Mouse (Mus musculus) splenic B cell, adult 2 months (primary cell): ENCODE measurements around the gene Slc16a8.

Experiments used
- DNase-seq: peaks from one replicate; pipeline ENCODE4 v3.0.0-alpha.2; 2011; ENCODE audit warnings: low read depth, low spot score
- H3K27me3 ChIP-seq: 2 replicates; pipeline ENCODE4 v1.6.1; 2012; ENCODE audit warnings: mild to moderate bottlenecking, low read length, moderate library complexity, mixed read lengths; ENCODE audit not compliant: control insufficient read depth, poor library complexity, insufficient read depth, severe bottlenecking
- H3K36me3 ChIP-seq: 2 replicates; pipeline ENCODE4 v1.6.1; 2012; ENCODE audit warnings: mild to moderate bottlenecking, low read length, moderate library complexity, mixed read lengths; ENCODE audit not compliant: control insufficient read depth, poor library complexity, insufficient read depth, severe bottlenecking

Slc16a8 gene

GRCm38 (mm10) chr15:79254661-79255060 is at the start of gene Slc16a8:
TSS of gene Slc16a8 (minus strand) at chr15:79254761.
- H3K27me3 ChIP-seq = no peaks in the 10 kb centered on the region
- no peaks in the 10 kb centered on the region for H3K36me3 ChIP-seq
- no peak for DNase-seq

DNA sequence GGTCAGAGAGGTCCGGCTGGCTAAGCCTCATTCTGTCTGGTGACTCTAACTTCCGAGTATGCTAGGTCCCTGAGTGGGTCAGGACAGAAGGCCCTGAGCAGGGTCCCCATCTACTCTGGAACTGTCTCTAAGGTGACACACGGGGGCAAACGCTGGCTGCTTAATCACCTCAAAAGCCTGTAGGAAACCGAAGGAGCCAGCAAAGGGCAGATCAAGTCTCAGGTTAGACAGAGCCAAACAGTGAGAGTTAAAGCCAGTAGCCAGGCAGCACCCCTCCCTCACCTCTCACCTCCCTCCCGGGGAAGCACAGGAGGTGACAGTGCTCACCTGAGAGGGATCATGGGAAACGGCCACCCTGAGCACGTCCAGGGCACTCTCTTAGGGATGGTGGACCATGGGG is 49.2 kb upstream of the Slc16a8 start:
- no peak for DNase-seq
- Histone ChIP-seq H3K27me3 (no peaks in the 10 kb centered on the region), H3K36me3 (no peaks in the 10 kb centered on the region; the same call in 1 of the 2 replicates)

DNA sequence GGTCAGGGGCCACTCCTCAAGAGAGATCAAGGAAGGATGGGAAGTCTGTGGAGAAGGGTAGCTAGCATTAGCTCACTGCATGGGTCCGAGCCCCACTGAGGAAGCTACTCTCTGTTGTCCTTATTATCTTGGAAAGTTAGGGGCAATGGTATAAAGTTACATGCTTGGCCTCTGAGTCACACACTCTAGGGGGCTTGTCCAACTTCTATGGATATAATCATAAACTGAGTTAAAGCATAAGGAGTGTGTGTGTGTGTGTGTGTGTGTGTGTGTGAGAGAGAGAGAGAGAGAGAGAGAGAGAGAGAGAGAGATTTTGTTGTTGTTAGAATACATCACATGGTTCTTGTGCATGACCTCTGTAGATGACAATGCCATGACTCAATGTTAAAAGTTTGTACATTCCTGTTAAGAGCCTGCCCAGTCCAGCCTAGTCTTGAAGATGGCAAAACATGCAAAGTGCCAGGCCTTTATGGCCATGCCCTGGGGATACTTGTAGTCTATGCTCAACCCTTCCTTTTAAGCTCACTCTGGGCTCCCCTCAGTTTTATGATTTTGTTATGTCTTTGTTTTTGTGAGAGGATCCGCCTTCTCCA is 45.1 kb upstream of the Slc16a8 start:
- DNase-seq = no peak
- Histone ChIP-seq H3K27me3 (no peaks in the 10 kb centered on the region), H3K36me3 (no peaks in the 10 kb centered on the region)

DNA sequence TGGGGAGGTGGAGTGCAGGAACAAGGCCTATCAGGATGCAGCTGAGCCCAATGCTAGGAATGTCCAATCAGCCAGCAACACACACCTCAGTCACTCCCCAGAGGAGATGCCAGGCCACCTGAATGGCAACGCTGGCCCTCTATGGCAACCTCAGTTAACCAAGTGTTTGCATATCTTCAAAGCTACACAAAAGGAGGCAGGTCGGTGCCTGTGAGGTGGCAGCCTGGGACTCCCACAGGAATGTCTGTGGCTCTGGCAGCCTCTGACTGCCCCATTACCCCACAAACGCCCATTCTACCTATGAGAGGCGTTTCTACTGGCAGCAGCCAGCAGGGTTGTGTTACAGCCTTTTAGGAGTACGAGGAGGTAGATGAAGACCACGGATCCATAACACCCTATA is 44.0 kb upstream of the Slc16a8 start:
- H3K27me3 ChIP-seq = no peaks in the 10 kb centered on the region
- no peak for DNase-seq
- H3K36me3 ChIP-seq = no peaks in the 10 kb centered on the region

- Histone ChIP-seq H3K36me3 (no peaks in the 10 kb centered on the region), H3K27me3 (no peaks in the 10 kb centered on the region)
- no peak for DNase-seq
These were observed 38.2 kb upstream of the Slc16a8 start for GRCm38 (mm10) chr15:79292779-79293178.

GRCm38 (mm10) chr15:79290340-79290739 is 35.8 kb upstream of the Slc16a8 start:
- no peaks in the 10 kb centered on the region for H3K36me3 ChIP-seq
- DNase-seq = no peak

GRCm38 (mm10) chr15:79289441-79289840 is 34.9 kb upstream of the Slc16a8 start:
- no peaks in the 10 kb centered on the region for H3K36me3 ChIP-seq
- DNase-seq = no peak
- no peaks in the 10 kb centered on the region for H3K27me3 ChIP-seq

More at GRCm38 (mm10) chr15:79290340-79290739, 35.8 kb upstream of the Slc16a8 start:
- no peaks in the 10 kb centered on the region for H3K27me3 ChIP-seq

GRCm38 (mm10) chr15:79288387-79288786 is 33.8 kb upstream of the Slc16a8 start:
- no peak for DNase-seq
- no peaks in the 10 kb centered on the region for H3K27me3 ChIP-seq
- H3K36me3 ChIP-seq = no peaks in the 10 kb centered on the region

DNA sequence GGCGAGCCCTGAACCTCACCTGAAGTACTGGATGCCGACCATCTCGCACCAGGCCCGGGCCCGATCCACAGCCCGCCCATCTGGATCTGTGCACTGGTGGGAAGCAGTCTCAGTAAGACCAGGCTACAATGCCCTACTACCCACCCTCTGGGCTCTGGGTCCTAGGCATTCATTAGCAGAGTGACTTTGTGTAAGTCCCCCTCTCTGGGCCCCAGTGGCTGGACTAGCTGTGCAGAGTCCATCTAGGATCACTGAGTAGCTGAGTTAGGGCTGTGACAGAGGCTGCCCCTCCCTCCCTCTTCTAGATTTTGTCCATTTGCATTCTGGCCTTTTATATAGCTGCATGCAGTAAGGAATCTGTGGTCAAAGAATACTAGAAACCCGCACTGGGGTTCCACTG is 32.5 kb upstream of the Slc16a8 start:
- no peaks in the 10 kb centered on the region for H3K36me3 ChIP-seq
- no peak for DNase-seq
- no peaks in the 10 kb centered on the region for H3K27me3 ChIP-seq

DNA sequence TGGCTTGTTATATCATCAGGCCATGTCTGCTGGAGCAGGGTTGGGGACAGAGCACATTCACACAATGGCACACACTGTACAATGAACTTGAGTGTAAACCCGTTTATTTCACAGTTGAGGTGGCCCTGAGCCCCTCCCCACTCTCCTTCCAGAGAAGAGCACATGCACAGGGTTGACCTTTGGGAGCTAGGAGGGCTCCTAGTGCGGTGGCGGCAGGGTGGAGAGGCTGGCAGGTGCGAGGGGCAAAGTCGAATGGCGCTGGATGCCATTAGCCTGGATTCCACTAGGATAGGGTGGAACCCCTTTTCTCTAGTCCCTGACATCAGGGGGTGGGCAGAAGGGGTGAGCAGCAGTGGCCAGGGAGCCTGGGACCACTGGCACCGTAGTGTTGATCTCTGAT is 31.6 kb upstream of the Slc16a8 start:
- Histone ChIP-seq H3K27me3 (no peaks in the 10 kb centered on the region), H3K36me3 (no peaks in the 10 kb centered on the region)
- no peak for DNase-seq

- no peaks in the 10 kb centered on the region for H3K36me3 ChIP-seq
- no peaks in the 10 kb centered on the region for H3K27me3 ChIP-seq
- no peak for DNase-seq
These were observed 30.8 kb upstream of the Slc16a8 start, which contains the start of gene Baiap2l2 for GRCm38 (mm10) chr15:79285399-79285798. TSS of gene Baiap2l2 (minus strand) at chr15:79285537.

DNA sequence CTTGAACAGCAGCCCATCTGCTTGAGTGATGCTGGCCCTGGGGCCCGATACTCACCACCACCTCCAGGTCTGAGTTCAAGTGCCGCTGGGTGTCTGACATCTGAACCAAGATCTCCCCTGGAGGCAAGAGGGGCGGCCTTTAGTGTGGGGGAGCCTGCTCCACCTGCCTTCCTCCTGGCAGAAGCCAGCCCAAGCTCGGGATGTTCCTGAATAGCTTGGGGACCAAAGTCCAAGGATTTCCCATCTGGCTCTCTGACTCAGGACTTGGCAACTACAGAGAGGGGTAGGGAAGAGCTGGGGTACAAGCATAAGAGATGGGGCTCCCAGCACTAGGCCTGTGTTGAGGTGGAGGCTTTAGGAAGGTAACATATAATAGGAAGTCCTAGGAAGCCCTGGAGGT is 28.8 kb upstream of the Slc16a8 start:
- no peaks in the 10 kb centered on the region for H3K36me3 ChIP-seq
- H3K27me3 ChIP-seq = no peaks in the 10 kb centered on the region
- no peak for DNase-seq

- no peaks in the 10 kb centered on the region for H3K27me3 ChIP-seq
- no peak for DNase-seq
- no peaks in the 10 kb centered on the region for H3K36me3 ChIP-seq
These were observed 27.9 kb upstream of the Slc16a8 start for GRCm38 (mm10) chr15:79282434-79282833.

GRCm38 (mm10) chr15:79281389-79281788 is 26.8 kb upstream of the Slc16a8 start:
- DNase-seq = peak; percentile 31

DNA sequence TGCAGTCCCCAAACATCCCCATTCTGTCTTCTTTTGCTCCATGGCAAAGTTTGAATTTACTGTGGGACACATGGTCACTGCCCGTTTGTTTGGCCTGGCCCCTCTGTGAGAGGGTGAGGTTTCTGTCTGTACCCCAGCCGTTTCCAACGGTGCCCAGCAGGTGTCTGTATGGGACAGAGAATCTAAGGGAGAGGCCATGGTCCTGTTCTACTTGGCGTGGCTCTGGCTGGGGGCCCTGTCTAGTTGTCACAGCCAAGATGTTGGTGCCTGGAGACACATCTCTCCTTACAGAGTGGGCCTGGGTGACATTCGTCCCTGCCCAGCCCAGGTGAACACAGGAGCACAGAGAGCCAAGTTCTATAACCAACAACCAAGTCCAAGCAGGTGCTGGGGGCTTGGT is 26.3 kb upstream of the Slc16a8 start:
- DNase-seq = no peak
- H3K36me3 ChIP-seq = no peaks in the 10 kb centered on the region

More at GRCm38 (mm10) chr15:79281389-79281788, 26.8 kb upstream of the Slc16a8 start:
- Histone ChIP-seq H3K27me3 (no peaks in the 10 kb centered on the region), H3K36me3 (no peaks in the 10 kb centered on the region)

DNA sequence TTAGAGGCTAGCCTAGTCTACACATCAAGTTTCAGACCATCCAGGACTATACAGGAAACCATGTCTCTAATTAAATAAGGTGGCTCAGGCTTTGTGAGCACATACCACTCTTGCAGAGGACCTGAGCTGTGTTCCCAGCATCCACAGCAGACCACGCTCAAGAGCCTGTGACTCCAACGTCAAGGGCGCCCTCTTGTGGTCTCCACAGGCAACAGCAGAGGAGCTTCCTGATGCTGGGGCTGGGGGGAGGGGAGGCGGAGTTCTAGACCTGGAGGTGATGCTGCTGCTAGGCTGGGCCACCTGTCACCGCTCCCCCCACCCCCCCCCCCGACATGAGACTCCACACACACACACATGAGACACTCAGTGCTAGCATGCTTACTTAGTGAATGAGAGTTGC is 25.6 kb upstream of the Slc16a8 start:
- H3K27me3 ChIP-seq = no peaks in the 10 kb centered on the region
- peak; percentile 56 for DNase-seq

More for the DNA sequence above, 26.3 kb upstream of the Slc16a8 start:
- H3K27me3 ChIP-seq = no peaks in the 10 kb centered on the region

More for the DNA sequence above, 25.6 kb upstream of the Slc16a8 start:
- no peaks in the 10 kb centered on the region for H3K36me3 ChIP-seq
